Mouse (Mus musculus): ENCODE data around the gene Endou. TPM values are rescaled to one million over a fixed set of nuclear protein-coding genes. Genes with fewer than 3 reads are reported as not detected.

Gene Endou
- polyA plus RNA-seq, 2 experiments, result 9.4 to 11.6 TPM

DNA sequence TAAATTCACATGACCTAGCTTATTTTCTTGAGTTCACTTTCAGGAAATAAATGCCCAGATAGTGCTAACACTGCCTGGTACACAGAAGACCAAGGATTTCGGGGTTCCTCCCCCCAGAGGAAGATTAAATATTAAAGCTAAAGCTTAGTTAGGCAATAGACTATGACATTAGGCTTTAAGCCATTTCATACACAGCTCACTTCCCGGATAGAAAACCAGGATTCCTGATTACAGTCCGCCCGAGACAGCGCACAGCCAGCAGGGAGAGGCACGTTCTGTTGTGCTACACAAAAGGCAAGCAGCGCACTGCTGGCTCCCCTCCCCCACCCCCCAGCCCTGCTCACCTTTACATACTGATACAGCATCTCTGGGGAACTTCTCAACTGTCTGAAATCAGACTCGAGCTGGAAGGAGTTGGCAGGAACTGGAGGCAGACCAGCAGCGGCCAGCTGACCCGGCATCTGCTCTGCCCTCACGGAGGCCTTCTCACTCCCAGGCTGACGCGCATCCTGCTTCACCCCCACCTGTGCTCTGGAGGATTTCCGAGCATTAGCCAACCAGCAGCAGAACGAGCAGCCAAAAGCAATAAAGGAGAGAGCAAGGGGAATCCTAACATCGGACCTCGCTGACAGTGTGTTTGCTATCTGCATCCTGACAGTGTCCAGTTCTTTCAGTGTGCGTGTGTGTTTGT is 51.0 kb downstream of the Endou start:
- Histone ChIP-seq H3K27me3 (ENCODE audit: control insufficient read depth, insufficient read depth, low read length) (no peaks in the 10 kb centered on the region), H3K27ac (replicated peaks; ENCODE audit: low read depth, low read length) (no peak overlapping the region), H3K9ac (ENCODE audit: low read depth, low read length, severe bottlenecking) (no peak overlapping the region), H3K4me3 (replicated peaks; ENCODE audit: low read length) (no peak overlapping the region), H3K4me1 (ENCODE audit: control insufficient read depth, insufficient read depth, low read length) (no peaks in the 10 kb centered on the region), H3K36me3 (ENCODE audit: control insufficient read depth, insufficient read depth, low read length) (peaks cover 89% of the 10 kb centered on the region), H3K4me2 (replicated peaks; ENCODE audit: low read depth, low read length, severe bottlenecking) (no peak overlapping the region), H3K9me3 (ENCODE audit: control insufficient read depth, low read length) (no peaks in the 10 kb centered on the region)
- ATAC-seq (ENCODE audit: low FRiP score, low read depth) (no peak), DNase-seq (ENCODE audit: low spot score) (no peak)
- no peak for TF ChIP-seq POLR2A (IDR thresholded peaks at IDR 0.05; ENCODE audit: borderline replicate concordance, extremely low read depth, insufficient read depth, insufficient read length)
- 81% methylated on average over 18 of the region's 18 CpGs for WGBS

GRCm38 (mm10) chr15:97677341-97677740 is 53.8 kb downstream of the Endou start:
- Histone ChIP-seq H3K4me2 (replicated peaks; ENCODE audit: low read depth, low read length, severe bottlenecking) (no peak overlapping the region), H3K36me3 (ENCODE audit: control insufficient read depth, insufficient read depth, low read length) (peaks cover 80% of the 10 kb centered on the region), H3K27ac (replicated peaks; ENCODE audit: low read depth, low read length) (no peak overlapping the region), H3K4me1 (ENCODE audit: control insufficient read depth, insufficient read depth, low read length) (no peaks in the 10 kb centered on the region), H3K4me3 (replicated peaks; ENCODE audit: low read length) (no peak overlapping the region), H3K9ac (ENCODE audit: low read depth, low read length, severe bottlenecking) (no peak overlapping the region), H3K9me3 (ENCODE audit: control insufficient read depth, low read length) (no peaks in the 10 kb centered on the region), H3K27me3 (ENCODE audit: control insufficient read depth, insufficient read depth, low read length) (no peaks in the 10 kb centered on the region)
- ATAC-seq (ENCODE audit: low FRiP score, low read depth), result no peak
- no peak for TF ChIP-seq POLR2A (IDR thresholded peaks at IDR 0.05; ENCODE audit: borderline replicate concordance, extremely low read depth, insufficient read depth, insufficient read length)
- DNase-seq (ENCODE audit: low spot score), result no peak
- WGBS, result 85% methylated on average over 3 of the region's 3 CpGs

DNA sequence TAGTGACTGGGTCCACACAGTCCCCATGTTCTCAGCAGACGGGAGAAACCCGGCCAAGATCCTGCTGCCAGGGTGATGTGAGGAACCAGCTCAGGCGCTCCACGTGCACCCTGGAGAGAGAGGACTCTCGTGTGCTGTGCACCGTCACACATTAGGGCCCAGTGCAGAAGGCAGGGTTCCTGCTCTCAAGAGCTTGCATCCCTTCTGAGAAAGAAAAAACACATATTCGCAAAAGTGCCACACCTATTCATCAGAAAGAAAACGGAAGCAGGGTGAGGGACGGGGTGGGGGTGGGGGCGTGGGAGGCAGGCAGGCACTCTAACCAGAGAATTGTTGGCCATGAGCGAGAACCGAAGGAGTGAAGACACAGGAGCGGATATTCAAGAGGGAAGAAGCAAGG is 55.2 kb downstream of the Endou start:
- H3K27me3 ChIP-seq (ENCODE audit: control insufficient read depth, insufficient read depth, low read length), result no peaks in the 10 kb centered on the region
- H3K9ac ChIP-seq (ENCODE audit: low read depth, low read length, severe bottlenecking), result no peak overlapping the region
- H3K27ac ChIP-seq (replicated peaks; ENCODE audit: low read depth, low read length), result no peak overlapping the region
- H3K36me3 ChIP-seq (ENCODE audit: control insufficient read depth, insufficient read depth, low read length), result peaks cover 68% of the 10 kb centered on the region
- H3K4me3 ChIP-seq (replicated peaks; ENCODE audit: low read length), result no peak overlapping the region
- H3K4me2 ChIP-seq (replicated peaks; ENCODE audit: low read depth, low read length, severe bottlenecking), result no peak overlapping the region
- 92% methylated on average over 13 of the region's 13 CpGs for WGBS
- DNase-seq (ENCODE audit: low spot score) (no peak), ATAC-seq (ENCODE audit: low FRiP score, low read depth) (no peak)
- no peaks in the 10 kb centered on the region for H3K9me3 ChIP-seq (ENCODE audit: control insufficient read depth, low read length)
- TF ChIP-seq POLR2A (IDR thresholded peaks at IDR 0.05; ENCODE audit: borderline replicate concordance, extremely low read depth, insufficient read depth, insufficient read length), result no peak
- no peaks in the 10 kb centered on the region for H3K4me1 ChIP-seq (ENCODE audit: control insufficient read depth, insufficient read depth, low read length)

DNA sequence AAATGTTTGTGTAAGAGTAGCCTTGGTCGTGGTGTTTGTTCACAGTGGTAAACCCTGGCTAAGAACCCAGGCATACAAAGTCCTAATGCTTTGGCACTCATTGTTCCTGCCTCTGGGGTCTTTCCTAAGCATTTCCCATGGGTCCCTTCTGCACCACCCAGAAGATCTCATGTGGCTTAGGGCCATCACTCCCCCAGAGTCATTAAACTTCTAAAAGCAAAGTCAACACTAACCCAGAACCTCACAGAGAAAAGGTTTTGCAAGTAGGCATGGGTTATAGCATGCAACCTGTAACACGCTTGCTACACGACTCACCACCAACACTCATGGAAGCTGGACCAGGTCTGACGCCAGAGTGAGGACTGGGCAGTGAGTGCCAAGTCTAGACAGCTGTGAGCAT is 56.7 kb downstream of the Endou start:
- ATAC-seq (ENCODE audit: low FRiP score, low read depth) (no peak), DNase-seq (ENCODE audit: low spot score) (no peak)
- Histone ChIP-seq H3K9ac (ENCODE audit: low read depth, low read length, severe bottlenecking) (no peak overlapping the region), H3K36me3 (ENCODE audit: control insufficient read depth, insufficient read depth, low read length) (peaks cover 56% of the 10 kb centered on the region), H3K4me2 (replicated peaks; ENCODE audit: low read depth, low read length, severe bottlenecking) (no peak overlapping the region), H3K27me3 (ENCODE audit: control insufficient read depth, insufficient read depth, low read length) (no peaks in the 10 kb centered on the region), H3K9me3 (ENCODE audit: control insufficient read depth, low read length) (no peaks in the 10 kb centered on the region), H3K4me1 (ENCODE audit: control insufficient read depth, insufficient read depth, low read length) (no peaks in the 10 kb centered on the region), H3K4me3 (replicated peaks; ENCODE audit: low read length) (no peak overlapping the region), H3K27ac (replicated peaks; ENCODE audit: low read depth, low read length) (no peak overlapping the region)
- WGBS, result 90% methylated on average over 4 of the region's 4 CpGs
- no peak for TF ChIP-seq POLR2A (IDR thresholded peaks at IDR 0.05; ENCODE audit: borderline replicate concordance, extremely low read depth, insufficient read depth, insufficient read length)

- no peak for TF ChIP-seq POLR2A (IDR thresholded peaks at IDR 0.05; ENCODE audit: borderline replicate concordance, extremely low read depth, insufficient read depth, insufficient read length)
- DNase-seq (ENCODE audit: low spot score), result no peak
- Histone ChIP-seq H3K4me3 (replicated peaks; ENCODE audit: low read length) (no peak overlapping the region), H3K36me3 (ENCODE audit: control insufficient read depth, insufficient read depth, low read length) (peaks cover 50% of the 10 kb centered on the region), H3K27me3 (ENCODE audit: control insufficient read depth, insufficient read depth, low read length) (no peaks in the 10 kb centered on the region), H3K4me2 (replicated peaks; ENCODE audit: low read depth, low read length, severe bottlenecking) (no peak overlapping the region), H3K9ac (ENCODE audit: low read depth, low read length, severe bottlenecking) (no peak overlapping the region), H3K4me1 (ENCODE audit: control insufficient read depth, insufficient read depth, low read length) (no peaks in the 10 kb centered on the region), H3K27ac (replicated peaks; ENCODE audit: low read depth, low read length) (no peak overlapping the region), H3K9me3 (ENCODE audit: control insufficient read depth, low read length) (no peaks in the 10 kb centered on the region)
- 90% methylated on average over 7 of the region's 7 CpGs for WGBS
- no peak for ATAC-seq (ENCODE audit: low FRiP score, low read depth)
Observed at GRCm38 (mm10) chr15:97673256-97674000, 57.7 kb downstream of the Endou start.

Measured in limb, embryonic 14.5 days (tissue).